Mouse (Mus musculus): ENCODE measurements around the gene Exoc3l4. TPM values are rescaled to one million over a fixed set of nuclear protein-coding genes. Genes with fewer than 3 reads are reported as not detected.

The Exoc3l4 gene
- polyA plus RNA-seq, 1 experiment: 10.0 TPM

DNA sequence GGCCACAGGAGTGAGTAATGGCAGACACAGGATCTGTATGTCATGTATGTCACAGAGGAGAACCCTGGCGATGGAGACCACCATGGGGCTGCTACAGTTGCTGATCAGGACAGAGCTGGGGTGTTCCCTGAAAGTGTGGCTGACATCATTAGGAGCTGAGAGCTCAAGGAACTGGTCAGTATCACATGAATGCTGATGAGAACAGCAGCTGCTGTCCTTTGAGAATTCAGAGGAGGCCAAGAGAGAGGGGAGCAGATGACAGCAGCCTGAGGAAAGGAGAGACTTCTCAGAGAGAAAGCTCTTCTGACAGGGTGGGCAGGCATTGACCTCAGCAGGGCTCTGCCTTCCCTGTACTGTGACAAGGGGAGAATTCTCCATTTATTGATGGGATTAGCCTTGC is 40.9 kb downstream of the Exoc3l4 start:
- H3K27ac ChIP-seq (ENCODE audit: insufficient read depth, low read length): no peak overlapping the region
- peaks cover 22% of the 10 kb centered on the region for H3K4me1 ChIP-seq (ENCODE audit: control insufficient read depth, insufficient read depth, low read length)
- no peak overlapping the region for H3K4me3 ChIP-seq (replicated peaks; ENCODE audit: insufficient read depth, low read depth, low read length)
- H3K27me3 ChIP-seq (ENCODE audit: control insufficient read depth, insufficient read depth, low read length): no peaks in the 10 kb centered on the region
- TF ChIP-seq CTCF (IDR thresholded peaks at IDR 0.05; ENCODE audit: borderline replicate concordance, insufficient read depth, low read depth, low read length) (no peak), POLR2A (IDR thresholded peaks at IDR 0.05; ENCODE audit: borderline replicate concordance, insufficient read depth, low read length) (no peak)
- 84% methylated on average over 1 of the region's 1 CpGs for WGBS
- no peak for DNase-seq

DNA sequence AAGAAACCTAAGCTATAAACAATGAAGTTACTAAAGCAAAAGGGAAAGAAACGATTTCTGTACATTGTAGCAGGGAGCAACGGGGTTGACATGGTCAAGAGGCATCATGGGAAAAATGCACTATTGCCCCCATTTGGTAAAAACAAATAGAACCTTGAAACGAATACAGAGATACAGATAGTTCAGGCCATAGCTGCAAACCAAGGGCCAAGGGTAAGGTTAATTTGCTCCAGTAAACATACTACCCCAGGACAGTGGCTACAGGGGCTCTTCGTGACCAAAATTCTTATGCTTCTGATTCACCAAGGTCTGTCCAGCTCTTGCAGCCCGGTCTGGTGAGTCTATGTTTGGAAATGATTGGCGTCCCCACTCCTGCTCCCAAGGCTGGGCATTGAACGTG is 46.8 kb downstream of the Exoc3l4 start:
- Histone ChIP-seq H3K27me3 (ENCODE audit: control insufficient read depth, insufficient read depth, low read length) (no peaks in the 10 kb centered on the region), H3K27ac (ENCODE audit: insufficient read depth, low read length) (no peak overlapping the region), H3K4me1 (ENCODE audit: control insufficient read depth, insufficient read depth, low read length) (peaks cover 22% of the 10 kb centered on the region), H3K4me3 (replicated peaks; ENCODE audit: insufficient read depth, low read depth, low read length) (no peak overlapping the region)
- WGBS: 94% methylated on average over 7 of the region's 7 CpGs
- TF ChIP-seq POLR2A (IDR thresholded peaks at IDR 0.05; ENCODE audit: borderline replicate concordance, insufficient read depth, low read length): no peak
- DNase-seq: no peak

DNA sequence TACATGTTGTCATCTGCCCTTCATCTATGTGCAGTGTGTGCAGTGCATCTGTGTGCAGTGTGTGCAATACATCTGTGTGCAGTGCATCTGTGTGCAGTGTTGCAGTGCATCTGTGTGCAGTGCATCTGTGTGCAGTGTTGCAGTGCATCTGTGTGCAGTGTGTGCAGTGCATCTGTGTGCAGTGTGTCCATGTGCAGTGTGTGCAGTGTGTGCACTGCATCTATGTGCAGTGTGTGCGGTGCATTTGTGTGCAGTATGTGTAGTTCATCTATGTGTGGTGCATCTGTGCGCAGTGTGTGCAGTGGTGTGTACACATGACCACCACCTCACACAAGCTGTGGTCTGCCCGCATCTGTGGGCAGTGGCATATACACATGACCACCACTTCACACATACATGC is 49.6 kb downstream of the Exoc3l4 start:
- Histone ChIP-seq H3K27me3 (ENCODE audit: control insufficient read depth, insufficient read depth, low read length) (no peaks in the 10 kb centered on the region), H3K4me3 (replicated peaks; ENCODE audit: insufficient read depth, low read depth, low read length) (no peak overlapping the region), H3K4me1 (ENCODE audit: control insufficient read depth, insufficient read depth, low read length) (peaks cover 6% of the 10 kb centered on the region), H3K27ac (ENCODE audit: insufficient read depth, low read length) (no peak overlapping the region)
- TF ChIP-seq POLR2A (IDR thresholded peaks at IDR 0.05; ENCODE audit: borderline replicate concordance, insufficient read depth, low read length): no peak
- DNase-seq: no peak
- 94% methylated on average over 3 of the region's 3 CpGs for WGBS

DNA sequence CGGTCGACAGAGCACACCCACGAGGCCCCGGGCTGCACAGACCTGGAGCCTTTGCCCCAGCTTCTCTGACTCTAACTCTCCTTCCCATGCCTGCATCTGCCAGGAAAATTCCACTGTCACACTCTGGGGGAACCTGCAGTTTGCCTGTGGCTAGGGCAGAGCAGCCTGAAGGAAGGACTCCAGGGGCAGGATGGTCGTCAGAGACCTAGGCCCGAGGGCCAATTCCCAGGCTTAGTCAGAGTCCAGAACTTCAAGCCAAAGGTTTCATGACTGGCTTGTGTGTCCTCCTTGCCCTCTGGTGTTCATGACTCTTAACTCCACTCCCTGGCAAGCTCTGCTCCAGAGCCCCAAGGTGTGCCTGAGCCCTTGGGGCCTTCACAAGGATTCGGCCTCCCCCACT is 51.4 kb downstream of the Exoc3l4 start:
- 79% methylated on average over 7 of the region's 7 CpGs for WGBS
- TF ChIP-seq POLR2A (IDR thresholded peaks at IDR 0.05; ENCODE audit: borderline replicate concordance, insufficient read depth, low read length) (no peak), CTCF (IDR thresholded peaks at IDR 0.05; ENCODE audit: borderline replicate concordance, insufficient read depth, low read depth, low read length) (no peak)
- Histone ChIP-seq H3K27me3 (ENCODE audit: control insufficient read depth, insufficient read depth, low read length) (no peaks in the 10 kb centered on the region), H3K4me1 (ENCODE audit: control insufficient read depth, insufficient read depth, low read length) (no peaks in the 10 kb centered on the region), H3K4me3 (replicated peaks; ENCODE audit: insufficient read depth, low read depth, low read length) (no peak overlapping the region), H3K27ac (ENCODE audit: insufficient read depth, low read length) (no peak overlapping the region)
- no peak for DNase-seq

DNA sequence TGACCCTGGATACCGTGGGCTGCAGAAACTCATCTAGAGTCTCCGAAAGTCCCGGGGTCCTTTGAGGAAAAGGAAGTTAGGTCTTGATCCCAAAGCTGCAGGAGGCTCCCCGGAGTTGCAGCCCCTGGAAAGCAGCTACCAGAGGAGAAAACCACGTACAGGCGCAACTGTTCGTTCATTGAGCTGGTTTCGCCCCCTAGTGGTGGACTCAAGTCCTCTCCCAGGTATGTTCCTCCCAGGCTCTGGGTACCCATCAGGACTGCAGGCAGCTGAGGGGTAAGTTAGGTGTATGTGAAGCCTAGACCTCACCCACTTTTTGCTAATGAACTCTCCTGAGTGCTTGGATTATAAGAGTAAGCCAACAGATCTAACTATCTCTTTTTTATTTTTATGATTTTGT is 52.7 kb downstream of the Exoc3l4 start:
- no peak overlapping the region for H3K4me3 ChIP-seq (replicated peaks; ENCODE audit: insufficient read depth, low read depth, low read length)
- H3K27ac ChIP-seq (ENCODE audit: insufficient read depth, low read length): no peak overlapping the region
- TF ChIP-seq POLR2A (IDR thresholded peaks at IDR 0.05; ENCODE audit: borderline replicate concordance, insufficient read depth, low read length) (no peak), CTCF (IDR thresholded peaks at IDR 0.05; ENCODE audit: borderline replicate concordance, insufficient read depth, low read depth, low read length) (peak; percentile 92)
- WGBS: 12% methylated on average over 8 of the region's 8 CpGs
- H3K27me3 ChIP-seq (ENCODE audit: control insufficient read depth, insufficient read depth, low read length): no peaks in the 10 kb centered on the region
- DNase-seq: peak; percentile 59 to 72
- H3K4me1 ChIP-seq (ENCODE audit: control insufficient read depth, insufficient read depth, low read length): no peaks in the 10 kb centered on the region; the same call in 1 of the 2 replicates

DNA sequence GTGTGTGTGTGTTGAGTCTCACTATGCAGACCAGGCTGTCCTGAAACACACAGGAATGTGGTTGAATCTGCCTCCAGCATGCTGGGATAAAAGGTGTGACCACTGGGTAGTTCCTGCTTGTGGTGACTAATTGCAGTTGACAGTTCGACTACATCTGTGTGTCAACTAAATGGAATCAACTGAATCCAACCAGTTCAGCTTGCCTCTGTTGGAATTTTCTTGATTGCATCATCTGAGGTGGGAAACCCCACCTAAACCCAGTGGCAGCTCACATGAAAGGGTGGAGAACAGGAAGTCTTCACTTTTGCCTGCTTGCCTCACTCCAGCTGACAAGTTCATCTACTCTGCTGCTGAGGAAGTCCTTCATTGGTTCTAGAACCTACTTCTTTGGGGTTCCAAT is 54.3 kb downstream of the Exoc3l4 start:
- no peak for TF ChIP-seq CTCF (IDR thresholded peaks at IDR 0.05; ENCODE audit: borderline replicate concordance, insufficient read depth, low read depth, low read length)
- no peak for TF ChIP-seq POLR2A (IDR thresholded peaks at IDR 0.05; ENCODE audit: borderline replicate concordance, insufficient read depth, low read length)
- Histone ChIP-seq H3K4me3 (replicated peaks; ENCODE audit: insufficient read depth, low read depth, low read length) (no peak overlapping the region), H3K27me3 (ENCODE audit: control insufficient read depth, insufficient read depth, low read length) (no peaks in the 10 kb centered on the region), H3K27ac (ENCODE audit: insufficient read depth, low read length) (no peak overlapping the region), H3K4me1 (ENCODE audit: control insufficient read depth, insufficient read depth, low read length) (peaks cover 3% of the 10 kb centered on the region; the same call in 1 of the 2 replicates)
- WGBS: 70% methylated on average over 1 of the region's 1 CpGs
- DNase-seq: no peak

DNA sequence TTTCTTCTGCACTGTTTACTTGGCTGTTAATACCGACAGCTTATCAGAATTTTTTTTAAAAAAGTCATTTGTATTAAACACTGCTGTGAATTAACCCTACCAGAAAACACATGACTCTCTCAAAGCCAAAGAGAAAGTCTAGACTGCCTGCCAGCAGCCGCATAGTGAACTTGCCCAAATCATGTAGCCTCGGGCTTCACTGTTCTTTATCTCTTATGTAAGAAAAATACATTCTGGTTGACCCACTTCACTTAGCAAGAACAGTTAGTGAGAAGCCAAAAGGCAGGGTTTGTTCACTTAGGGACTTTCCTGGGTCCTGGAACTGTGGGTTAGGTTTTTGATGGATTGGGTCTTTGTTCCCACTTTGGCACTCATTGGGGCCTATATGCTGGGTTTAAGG is 54.9 kb downstream of the Exoc3l4 start:
- Histone ChIP-seq H3K27ac (ENCODE audit: insufficient read depth, low read length) (no peak overlapping the region), H3K4me1 (ENCODE audit: control insufficient read depth, insufficient read depth, low read length) (peaks cover 3% of the 10 kb centered on the region; the same call in 1 of the 2 replicates), H3K27me3 (ENCODE audit: control insufficient read depth, insufficient read depth, low read length) (no peaks in the 10 kb centered on the region), H3K4me3 (replicated peaks; ENCODE audit: insufficient read depth, low read depth, low read length) (no peak overlapping the region)
- TF ChIP-seq POLR2A (IDR thresholded peaks at IDR 0.05; ENCODE audit: borderline replicate concordance, insufficient read depth, low read length) (no peak), CTCF (IDR thresholded peaks at IDR 0.05; ENCODE audit: borderline replicate concordance, insufficient read depth, low read depth, low read length) (no peak)
- 69% methylated on average over 3 of the region's 3 CpGs for WGBS
- no peak for DNase-seq

DNA sequence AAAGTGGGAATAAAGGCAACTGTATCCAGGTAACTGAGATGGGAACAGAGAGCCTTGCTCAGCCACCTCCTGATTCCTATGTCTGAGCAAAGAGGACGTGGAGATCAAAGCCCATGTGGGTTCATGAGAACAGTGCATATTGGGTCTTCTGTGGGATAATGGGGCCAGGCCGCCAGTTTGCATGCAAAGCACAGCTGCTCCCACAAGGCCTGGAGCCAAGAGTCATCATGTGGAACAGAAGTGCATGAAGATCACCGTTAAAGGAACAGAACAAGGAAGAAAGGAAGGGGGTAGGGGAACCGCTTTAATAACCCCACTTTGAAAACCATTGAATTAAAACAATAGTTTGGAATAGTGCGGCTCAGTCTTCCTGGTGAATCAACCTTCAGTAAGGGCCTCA is 56.1 kb downstream of the Exoc3l4 start:
- H3K27ac ChIP-seq (ENCODE audit: insufficient read depth, low read length): no peak overlapping the region
- no peak for DNase-seq
- 55% methylated on average over 5 of the region's 5 CpGs for WGBS
- H3K27me3 ChIP-seq (ENCODE audit: control insufficient read depth, insufficient read depth, low read length): no peaks in the 10 kb centered on the region
- TF ChIP-seq CTCF (IDR thresholded peaks at IDR 0.05; ENCODE audit: borderline replicate concordance, insufficient read depth, low read depth, low read length) (no peak), POLR2A (IDR thresholded peaks at IDR 0.05; ENCODE audit: borderline replicate concordance, insufficient read depth, low read length) (no peak)
- H3K4me3 ChIP-seq (replicated peaks; ENCODE audit: insufficient read depth, low read depth, low read length): no peak overlapping the region
- H3K4me1 ChIP-seq (ENCODE audit: control insufficient read depth, insufficient read depth, low read length): peaks cover 3% of the 10 kb centered on the region; the same call in 1 of the 2 replicates

Measured in cerebellum, adult 2 months (tissue).